Mouse (Mus musculus) CH12.LX (cell line): Measurements from ENCODE around the gene Flad1. TPM values are rescaled to one million over a fixed set of nuclear protein-coding genes. Genes with fewer than 3 reads are reported as not detected.

Experiments used
- DNase-seq: peaks from one replicate; pipeline ENCODE4 v3.0.0-alpha.2; 2013; ENCODE audit errors: extremely low read depth
- H3K27ac ChIP-seq: 2 replicates; pipeline ENCODE4 v1.5.1; 2012; ENCODE audit warnings: low read depth, mild to moderate bottlenecking, control low read depth, moderate library complexity; ENCODE audit not compliant: insufficient read depth
- H3K27me3 ChIP-seq: replicated peaks from 2 replicates; pipeline ENCODE3; 2012; ENCODE audit warnings: inconsistent platforms
- H3K36me3 ChIP-seq, 2 experiments: replicated peaks in 1 of 2; 2 replicates each; pipeline versions ENCODE3 to v1.6.1; 2012; ENCODE audit warnings: inconsistent platforms in 1 of 2, low read length in 1 of 2, mild to moderate bottlenecking in 1 of 2, mixed read lengths in 1 of 2, moderate library complexity in 1 of 2; ENCODE audit not compliant: control insufficient read depth in 1 of 2, insufficient read depth in 1 of 2
- H3K4me1 ChIP-seq, 2 experiments: 2 replicates each; pipeline ENCODE4 v1.6.1; 2012; ENCODE audit warnings: inconsistent platforms in 1 of 2, moderate library complexity in 1 of 2; ENCODE audit not compliant: insufficient read depth in 2 of 2, control insufficient read depth in 1 of 2
- H3K4me2 ChIP-seq: 2 replicates; pipeline ENCODE4 v1.6.1; 2012; ENCODE audit warnings: low read depth, mild to moderate bottlenecking, control low read depth; ENCODE audit not compliant: poor library complexity, insufficient read depth, severe bottlenecking
- H3K4me3 ChIP-seq, 3 experiments: fragments of 150-350 bp in 1 of 3; sonication (generic) in 1 of 3; replicated peaks in 1 of 3; 2 replicates each; pipeline versions ENCODE3 to v1.5.1; 2011 to 2012; ENCODE audit warnings: low read depth in 2 of 3, low read length in 2 of 3, mild to moderate bottlenecking in 2 of 3, moderate library complexity in 2 of 3, control low read depth in 1 of 3, improper control_type of control experiment in 1 of 3, inconsistent platforms in 1 of 3, mixed read lengths in 1 of 3; ENCODE audit not compliant: poor library complexity in 1 of 3
- H3K79me2 ChIP-seq: replicated peaks from 2 replicates; pipeline ENCODE4 v1.6.1; 2012; ENCODE audit warnings: mild to moderate bottlenecking, moderate library complexity; ENCODE audit not compliant: control insufficient read depth, poor library complexity, insufficient read depth, severe bottlenecking; ENCODE audit errors: extremely low read depth
- H3K9ac ChIP-seq: 2 replicates; pipeline ENCODE4 v1.6.1; 2012; ENCODE audit warnings: low read depth, mild to moderate bottlenecking, control low read depth, moderate library complexity; ENCODE audit not compliant: insufficient read depth
- H3K9me3 ChIP-seq: replicated peaks from 2 replicates; pipeline ENCODE3; 2012; ENCODE audit warnings: low read length, inconsistent platforms, mixed read lengths
- BHLHE40 ChIP-seq: IDR thresholded peaks from 2 replicates; pipeline ENCODE4 v1.6.1; 2011; ENCODE audit warnings: mild to moderate bottlenecking, low read depth, low read length, improper control_type of control experiment
- ELF1 ChIP-seq: IDR thresholded peaks from 2 replicates; pipeline ENCODE4 v1.6.1; 2014; ENCODE audit warnings: low read depth, mild to moderate bottlenecking, inconsistent platforms, low read length, improper control_type of control experiment
- ETS1 ChIP-seq: conservative IDR thresholded peaks from 2 replicates; pipeline ENCODE4 v1.6.1; 2012; ENCODE audit warnings: low read depth, mild to moderate bottlenecking, inconsistent platforms, low read length, improper control_type of control experiment, moderate library complexity
- GABPA ChIP-seq: IDR thresholded peaks from 2 replicates; pipeline ENCODE4 v1.6.1; 2012; ENCODE audit warnings: low read depth, low read length, improper control_type of control experiment, inconsistent platforms; ENCODE audit not compliant: insufficient replicate concordance
- JUN ChIP-seq: IDR thresholded peaks from 2 replicates; pipeline ENCODE4 v1.6.1; 2011; ENCODE audit warnings: low read depth, mild to moderate bottlenecking, low read length, improper control_type of control experiment, moderate library complexity; ENCODE audit not compliant: insufficient read depth
- MAFK ChIP-seq: IDR thresholded peaks from 2 replicates; pipeline ENCODE4 v1.6.1; 2011; ENCODE audit warnings: low read length, improper control_type of control experiment; ENCODE audit not compliant: insufficient replicate concordance
- MXI1 ChIP-seq: IDR thresholded peaks from 2 replicates; pipeline ENCODE4 v1.6.1; 2011; ENCODE audit warnings: mild to moderate bottlenecking, low read depth, low read length, improper control_type of control experiment
- MYC ChIP-seq: IDR thresholded peaks from 2 replicates; pipeline ENCODE4 v1.6.1; 2011; ENCODE audit warnings: low read depth, mild to moderate bottlenecking, improper control_type of control experiment, low read length
- PAX5 ChIP-seq: IDR thresholded peaks from 2 replicates; pipeline ENCODE4 v1.6.1; 2012; ENCODE audit warnings: low read length, inconsistent platforms, mixed read lengths
- RCOR1 ChIP-seq: conservative IDR thresholded peaks from 2 replicates; pipeline ENCODE4 v1.6.1; 2012; ENCODE audit warnings: low read depth, mild to moderate bottlenecking, inconsistent platforms, low read length, improper control_type of control experiment
- SMC3 ChIP-seq: IDR thresholded peaks from 2 replicates; pipeline ENCODE4 v1.6.1; 2011; ENCODE audit warnings: low read depth, low read length, improper control_type of control experiment
- TBP ChIP-seq: conservative IDR thresholded peaks from 2 replicates; pipeline ENCODE4 v1.6.1; 2011; ENCODE audit warnings: low read depth, low read length, improper control_type of control experiment
- TCF12 ChIP-seq: IDR thresholded peaks from 2 replicates; pipeline ENCODE4 v1.6.1; 2014; ENCODE audit warnings: low read depth, mild to moderate bottlenecking, inconsistent platforms, low read length, improper control_type of control experiment
- USF2 ChIP-seq: conservative IDR thresholded peaks from 2 replicates; pipeline ENCODE4 v1.6.1; 2011; ENCODE audit warnings: low read depth, low read length, improper control_type of control experiment
- ZC3H11A ChIP-seq: IDR thresholded peaks from 2 replicates; pipeline ENCODE4 v1.6.1; 2012; ENCODE audit warnings: low read depth, mild to moderate bottlenecking, inconsistent platforms, low read length, improper control_type of control experiment
- ZMIZ1 ChIP-seq: IDR thresholded peaks from 2 replicates; pipeline ENCODE4 v1.6.1; 2012; ENCODE audit warnings: low read depth, mild to moderate bottlenecking, inconsistent platforms, low read length, improper control_type of control experiment
- dilution Hi-C: fragments of 300-500 bp; cut with MboI; formaldehyde crosslinking; loops from 2 replicates; pipeline ENCODE4 v1.14.3; 2020; ENCODE audit warnings: low sequenced_read_pairs; ENCODE audit not compliant: extremely low pct_unique_long_range_greater_than_20kb, extremely low pct_ligation_motif_present
- in situ Hi-C: fragments of 300-500 bp; cut with MboI; formaldehyde crosslinking; loops from 3 replicates; pipeline ENCODE4 v1.14.3; 2019; ENCODE audit warnings: low sequenced_read_pairs, low pct_ligation_motif_present, low pct_unique_long_range_greater_than_20kb, mixed read lengths
- polyA plus RNA-seq: library from polyadenylated mRNA; unstranded; fragments of >175 nt; gene quantifications from 2 replicates; pipeline ENCODE4 v1.2.1, GENCODE M21; 2012; ENCODE audit warnings: low read depth; ENCODE audit not compliant: insufficient read length
- total RNA-seq, 2 experiments: library from RNA; depleted of rRNA; stranded (reverse); fragments of 300-350 nt in 1 of 2; fragments of >200 nt in 1 of 2; gene quantifications; 2 replicates each; pipeline ENCODE4 v1.2.3; 2012 to 2014

Gene Flad1
- total and polyA plus RNA-seq, 3 experiments, result 26.0 to 31.1 (median 26.9) TPM

GRCm38 (mm10) chr3:89367338-89367737, 44.3 kb downstream of the Flad1 start:
- in situ Hi-C loops, result no loop called here
- H3K79me2 ChIP-seq, result no peaks in the 10 kb centered on the region
- TF ChIP-seq MYC, result no peak
- no peak for TF ChIP-seq PAX5
- TF ChIP-seq GABPA, result no peak
- TF ChIP-seq BHLHE40, result no peak
- no peak for TF ChIP-seq SMC3
- no peak for TF ChIP-seq ZC3H11A
- TF ChIP-seq, all 38 proteins: peak for 0
- no peak overlapping the region for H3K4me3 ChIP-seq
- H3K36me3 ChIP-seq, result no peaks in the 10 kb centered on the region
- no peak for DNase-seq
- no peak overlapping the region for H3K4me2 ChIP-seq
- peaks cover 13% of the 10 kb centered on the region for H3K27me3 ChIP-seq
- no peaks in the 10 kb centered on the region for H3K9me3 ChIP-seq
- no peak overlapping the region for H3K27ac ChIP-seq
- H3K4me1 ChIP-seq, result peaks cover 0 to 3% of the 10 kb centered on the region in 2 experiments; a peak in 1 of 4 replicates
- dilution Hi-C loops, result no loop called here
- no peak overlapping the region for H3K9ac ChIP-seq

DNA sequence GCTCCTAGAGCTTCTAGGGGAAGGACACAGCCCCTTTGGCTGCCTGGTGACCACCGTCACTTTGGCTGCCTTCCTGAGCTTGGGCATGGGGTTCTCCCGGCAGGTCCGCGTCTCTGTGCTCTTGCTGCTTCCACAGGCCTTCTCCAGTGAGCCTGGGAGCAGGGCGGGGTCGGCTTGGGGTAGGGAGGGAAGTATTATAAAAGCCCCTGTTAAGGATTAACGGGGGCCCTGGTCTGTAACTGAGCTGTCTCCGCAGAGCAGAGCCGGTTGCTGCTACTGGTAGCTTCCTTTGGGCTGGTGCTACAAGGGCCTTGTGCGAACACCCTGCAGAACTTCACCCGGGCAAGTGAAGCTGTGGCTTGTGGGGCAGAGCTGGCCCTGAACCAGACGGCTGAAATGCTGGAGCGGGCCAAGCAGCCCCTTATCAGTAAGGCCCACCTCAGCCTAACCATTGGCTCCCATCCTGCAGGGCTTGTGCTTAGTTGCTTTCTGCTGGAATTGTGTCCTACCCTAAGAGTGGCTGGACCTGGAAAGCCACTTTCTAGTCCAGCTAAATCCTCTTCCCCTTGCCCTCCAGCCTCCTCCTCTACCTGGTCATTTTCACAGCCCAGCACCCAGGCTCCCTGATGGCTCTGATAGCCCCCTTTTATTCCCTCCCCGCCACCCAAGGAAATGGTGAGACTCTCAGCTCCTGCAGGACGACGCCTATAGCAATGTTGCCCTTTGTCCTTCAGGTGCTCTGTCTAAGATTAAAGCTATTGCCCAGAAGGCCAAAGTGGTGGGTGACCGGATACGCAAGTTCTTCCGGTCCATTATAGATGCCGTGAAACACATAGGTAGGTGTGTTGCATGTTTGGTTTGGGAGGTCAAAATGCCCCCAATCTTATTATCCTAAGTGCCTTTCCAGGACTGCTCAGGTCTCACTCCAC, 45.9 kb downstream of the Flad1 start:
- DNase-seq, result no peak
- H3K79me2 ChIP-seq, result no peaks in the 10 kb centered on the region
- no peak overlapping the region for H3K4me2 ChIP-seq
- H3K4me1 ChIP-seq, result peaks cover 0 to 3% of the 10 kb centered on the region in 2 experiments; a peak in 1 of 4 replicates
- no peaks in the 10 kb centered on the region for H3K9me3 ChIP-seq
- H3K9ac ChIP-seq, result no peak overlapping the region
- peaks cover 15% of the 10 kb centered on the region for H3K27me3 ChIP-seq
- no peak overlapping the region for H3K27ac ChIP-seq
- in situ Hi-C loops (no loop called here), dilution Hi-C loops (no loop called here)
- H3K36me3 ChIP-seq, result no peaks in the 10 kb centered on the region
- no peak overlapping the region for H3K4me3 ChIP-seq
- TF ChIP-seq PAX5 (no peak), TBP (no peak), RCOR1 (no peak), MXI1 (no peak), ZC3H11A (no peak), TCF12 (no peak), JUN (no peak), USF2 (no peak), GABPA (no peak), MAFK (no peak), ZMIZ1 (no peak), ETS1 (no peak), ELF1 (no peak)
